Mouse (Mus musculus) midbrain, postnatal 0 days (tissue): ENCODE measurements around the gene Cyp26b1. TPM values are rescaled to one million over a fixed set of nuclear protein-coding genes. Genes with fewer than 3 reads are reported as not detected.

ENCODE experiments used
- ATAC-seq: fragments of 200-750 bp; cut with Nextera tagmentation; 2 replicates; pipeline ENCODE4 v1.8.0; 2017; ENCODE audit warnings: moderate number of reproducible peaks, mild to moderate bottlenecking, moderate TSS enrichment, moderate library complexity; ENCODE audit not compliant: low FRiP score
- DNase-seq: peaks from one replicate; pipeline ENCODE4 v3.0.0-alpha.2; 2015; ENCODE audit warnings: low spot score
- H3K27ac ChIP-seq: fragments of 300-500 bp; sonication (generic); 2 replicates; pipeline ENCODE4 v1.5.1; 2014; ENCODE audit warnings: low read depth, mild to moderate bottlenecking, low read length, mixed read lengths
- H3K27me3 ChIP-seq: fragments of 300-500 bp; sonication (generic); 2 replicates; pipeline ENCODE4 v1.6.1; 2014; ENCODE audit warnings: low read length, control low read depth, mixed read lengths; ENCODE audit not compliant: insufficient read depth
- H3K36me3 ChIP-seq: fragments of 300-500 bp; sonication (generic); 2 replicates; pipeline ENCODE4 v1.6.1; 2014; ENCODE audit warnings: low read length, control low read depth, mixed read lengths; ENCODE audit not compliant: insufficient read depth
- H3K4me1 ChIP-seq: fragments of 300-500 bp; sonication (generic); 2 replicates; pipeline ENCODE4 v1.6.1; 2014; ENCODE audit warnings: mild to moderate bottlenecking, control low read depth, antibody characterized with exemption, low read length, mixed read lengths; ENCODE audit not compliant: insufficient read depth
- H3K4me2 ChIP-seq: fragments of 300-500 bp; sonication (generic); 2 replicates; pipeline ENCODE4 v1.6.1; 2014; ENCODE audit warnings: low read depth, mild to moderate bottlenecking, low read length, mixed read lengths; ENCODE audit not compliant: poor library complexity, severe bottlenecking
- H3K4me3 ChIP-seq: fragments of 300-500 bp; sonication (generic); 2 replicates; pipeline ENCODE4 v1.5.1; 2014; ENCODE audit warnings: low read depth, mild to moderate bottlenecking, low read length, moderate library complexity
- H3K9ac ChIP-seq: fragments of 300-500 bp; sonication (generic); replicated peaks from 2 replicates; pipeline ENCODE4 v1.6.1; 2014; ENCODE audit warnings: mild to moderate bottlenecking, low read length, moderate library complexity, mixed read lengths; ENCODE audit not compliant: poor library complexity, severe bottlenecking
- H3K9me3 ChIP-seq: fragments of 300-500 bp; sonication (generic); 2 replicates; pipeline ENCODE4 v1.6.1; 2016; ENCODE audit warnings: low read length, control low read depth
- CTCF ChIP-seq: IDR thresholded peaks from 2 replicates; pipeline ENCODE4 v1.5.1; 2016; ENCODE audit warnings: antibody characterized with exemption, mild to moderate bottlenecking
- WGBS: fragments of 180-500 bp; shearing (Covaris S2); extraction: QIAGEN DNeasy Blood & Tissue Kit; methylation state at CpG from one replicate; pipeline ENCODE4 v1.1.7; 2014; 5-methylcytosine and 5-hydroxymethylcytosine counted together
- polyA plus RNA-seq: library from polyadenylated mRNA; unstranded; fragments of >200 nt; fragmentation: Nextera tagmentation; extraction: Ambion mirVana; gene quantifications from 2 replicates; pipeline ENCODE4 v1.2.1, GENCODE M21; 2015
- total RNA-seq: library from RNA; depleted of rRNA; stranded (reverse); fragments of >200 nt; gene quantifications from 2 replicates; pipeline ENCODE4 v1.2.3, GENCODE M21; 2014

The Cyp26b1 gene
- total and polyA plus RNA-seq, 2 experiments from 2014 or later, result 6.4 to 36.7 TPM

GRCm38 (mm10) chr6:84585686-84586300 lies 7.9 kb downstream of the Cyp26b1 start:
- Histone ChIP-seq H3K4me1 (peaks cover 28% of the 10 kb centered on the region), H3K36me3 (no peaks in the 10 kb centered on the region), H3K9me3 (no peaks in the 10 kb centered on the region), H3K9ac (no peak overlapping the region), H3K27me3 (peaks cover 79% of the 10 kb centered on the region), H3K4me3 (peak overlapping the region; percentile 40), H3K27ac (no peak overlapping the region), H3K4me2 (peak overlapping the region; percentile 60)
- WGBS, result under 1% methylated on average over 37 of the region's 37 CpGs
- no peak for DNase-seq
- no peak for ATAC-seq
- no peak for TF ChIP-seq CTCF

DNA sequence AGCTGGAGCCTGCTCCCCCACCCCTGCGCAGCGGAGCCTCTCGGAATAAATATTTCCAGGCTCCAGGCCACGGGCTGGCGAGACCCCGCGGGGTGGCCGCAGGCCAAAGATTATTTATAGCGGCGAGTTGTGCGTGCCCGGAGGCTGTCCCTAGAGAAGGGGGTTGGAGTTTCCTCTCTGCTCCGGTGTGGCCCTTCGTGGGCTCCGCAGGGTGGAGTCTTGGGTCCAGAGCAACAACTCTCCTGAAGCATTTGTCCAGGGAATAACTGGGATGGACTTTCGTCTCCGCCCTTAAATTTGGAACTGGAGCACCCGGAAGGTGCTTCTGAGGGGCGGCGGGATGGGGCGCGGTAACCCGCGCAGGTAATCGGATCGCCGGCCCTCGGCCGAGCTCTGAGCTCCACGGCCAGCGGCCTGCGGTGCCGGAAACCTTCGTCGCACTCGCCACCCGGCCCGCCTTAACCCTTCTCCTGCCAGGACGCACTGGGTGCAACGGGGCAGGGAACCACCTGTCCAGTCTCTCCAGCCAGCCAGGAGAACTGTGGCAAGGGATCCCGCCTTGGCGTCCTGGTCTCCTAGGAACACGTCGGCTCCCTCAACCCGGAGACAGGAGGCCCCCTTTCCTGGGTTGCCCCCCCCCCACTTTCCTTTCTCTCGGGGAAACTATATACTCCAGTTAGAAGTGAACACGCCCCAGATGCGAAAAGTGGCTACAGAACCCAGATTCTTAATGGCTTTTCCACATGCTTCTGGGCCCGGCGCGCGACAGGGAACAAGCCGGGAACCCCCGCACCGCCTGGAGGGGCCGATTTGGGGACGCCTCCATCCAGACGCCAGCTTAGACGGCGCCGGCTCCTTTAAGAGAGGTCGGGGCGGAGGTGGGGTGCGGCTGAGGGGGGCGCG lies 8.7 kb downstream of the Cyp26b1 start:
- no peak for TF ChIP-seq CTCF
- Histone ChIP-seq H3K36me3 (no peaks in the 10 kb centered on the region), H3K27ac (no peak overlapping the region), H3K9ac (no peak overlapping the region), H3K4me1 (peaks cover 28% of the 10 kb centered on the region), H3K9me3 (no peaks in the 10 kb centered on the region), H3K4me2 (peak overlapping the region; percentile 60), H3K27me3 (peaks cover 79% of the 10 kb centered on the region), H3K4me3 (peak overlapping the region; percentile 40)
- no peak for DNase-seq
- no peak for ATAC-seq
- WGBS, result under 1% methylated on average over 66 of the region's 66 CpGs

DNA sequence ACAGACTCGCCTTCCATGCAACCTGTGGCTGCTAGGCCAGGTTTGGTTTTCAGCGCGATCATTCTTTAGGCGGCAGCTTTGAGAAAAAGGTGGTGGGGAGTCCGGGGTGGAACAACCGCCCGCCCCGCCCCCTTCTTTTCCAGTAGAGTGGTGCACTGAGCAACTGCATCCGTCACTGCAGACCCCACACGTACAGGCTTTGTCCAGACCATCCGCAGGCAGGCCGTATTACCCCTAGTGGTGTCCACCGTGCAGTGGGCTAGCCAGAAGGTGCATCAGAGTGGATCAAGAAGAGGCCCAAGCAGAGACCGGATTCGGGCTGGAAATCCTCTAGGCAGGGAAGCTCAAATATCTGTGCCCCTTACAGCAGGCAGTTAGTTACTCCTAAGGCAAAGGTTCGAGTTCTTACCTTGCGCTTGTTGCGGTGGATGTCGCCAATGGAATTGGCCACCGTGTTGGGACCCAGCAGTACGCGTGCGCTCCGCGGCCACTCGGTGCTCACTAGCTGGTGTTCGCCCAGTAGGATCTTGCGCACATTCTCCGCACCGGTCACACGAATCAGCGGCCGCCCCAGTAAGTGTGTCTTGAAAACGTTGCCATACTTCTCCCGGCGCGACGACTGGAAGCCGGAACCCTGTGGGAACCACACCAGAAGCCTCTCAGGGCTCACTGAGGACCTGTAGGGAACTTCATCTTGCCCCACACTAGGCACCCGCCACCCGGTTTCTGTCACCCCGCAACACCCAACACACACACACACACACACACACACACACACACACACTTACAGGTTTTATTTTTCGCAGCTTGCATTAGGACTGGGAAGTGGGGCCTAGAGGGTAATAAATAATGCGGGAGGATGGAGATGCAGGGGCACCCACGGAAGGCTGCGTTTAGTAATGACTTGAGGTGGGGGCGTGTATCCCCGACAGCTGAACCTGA lies 9.6 kb downstream of the Cyp26b1 start:
- Histone ChIP-seq H3K27me3 (peaks cover 76% of the 10 kb centered on the region), H3K27ac (no peak overlapping the region), H3K9me3 (no peaks in the 10 kb centered on the region), H3K4me1 (peaks cover 25% of the 10 kb centered on the region), H3K4me2 (peak overlapping the region; percentile 60), H3K4me3 (peak overlapping the region; percentile 40), H3K36me3 (no peaks in the 10 kb centered on the region), H3K9ac (no peak overlapping the region)
- no peak for DNase-seq
- WGBS, result 2% methylated on average over 48 of the region's 48 CpGs
- peak; percentile 20; the same call in 1 of the 2 replicates for TF ChIP-seq CTCF
- peak; percentile 41; the same call in 1 of the 2 replicates for ATAC-seq

DNA sequence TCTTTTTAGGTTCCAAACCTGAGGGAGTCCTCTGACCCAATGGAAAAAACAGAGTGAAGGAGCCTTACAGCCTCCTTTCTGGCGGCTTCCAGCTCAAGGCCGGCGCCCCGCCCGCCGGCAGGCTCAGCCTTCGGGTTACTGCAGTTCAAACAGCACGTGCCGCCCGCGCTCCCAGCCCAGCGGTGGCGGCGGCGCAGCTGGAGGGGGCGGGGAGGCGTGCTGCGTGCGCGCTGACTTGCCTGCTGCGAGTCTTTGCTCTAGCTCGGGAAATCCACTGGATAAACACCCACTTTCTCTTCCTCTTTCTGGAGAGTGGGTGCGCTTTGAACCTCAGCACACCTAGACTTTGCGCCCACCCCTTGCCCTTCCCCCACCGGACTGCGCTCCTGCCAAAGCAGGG lies 10.3 kb downstream of the Cyp26b1 start:
- peak overlapping the region; percentile 60 for H3K4me2 ChIP-seq
- 0 out of 2 replicates have a peak, but pooled peaks have one; percentile 48 for ATAC-seq
- H3K9ac ChIP-seq, result no peak overlapping the region; the same call in 1 of the 2 replicates
- no peak overlapping the region for H3K27ac ChIP-seq
- H3K27me3 ChIP-seq, result peaks cover 73% of the 10 kb centered on the region
- WGBS, result 0% methylated on average over 22 of the region's 26 CpGs
- no peaks in the 10 kb centered on the region for H3K9me3 ChIP-seq
- TF ChIP-seq CTCF, result no peak
- H3K36me3 ChIP-seq, result no peaks in the 10 kb centered on the region
- peaks cover 25% of the 10 kb centered on the region for H3K4me1 ChIP-seq
- peak; percentile 59 for DNase-seq
- H3K4me3 ChIP-seq, result peak overlapping the region; percentile 40

GRCm38 (mm10) chr6:84582826-84583225 lies 10.9 kb downstream of the Cyp26b1 start:
- H3K4me1 ChIP-seq, result peaks cover 23% of the 10 kb centered on the region
- no peaks in the 10 kb centered on the region for H3K36me3 ChIP-seq
- H3K4me2 ChIP-seq, result peak overlapping the region; percentile 60; the same call in 1 of the 2 replicates
- H3K9me3 ChIP-seq, result no peaks in the 10 kb centered on the region
- H3K27me3 ChIP-seq, result peaks cover 68% of the 10 kb centered on the region
- 29% methylated on average over 5 of the region's 5 CpGs for WGBS
- DNase-seq, result no peak
- no peak for ATAC-seq
- no peak for TF ChIP-seq CTCF
- no peak overlapping the region; the same call in 1 of the 2 replicates for H3K4me3 ChIP-seq
- H3K9ac ChIP-seq, result no peak overlapping the region
- H3K27ac ChIP-seq, result no peak overlapping the region
